Mouse (Mus musculus): ENCODE data around the gene Paqr4.

Gene Paqr4

DNA sequence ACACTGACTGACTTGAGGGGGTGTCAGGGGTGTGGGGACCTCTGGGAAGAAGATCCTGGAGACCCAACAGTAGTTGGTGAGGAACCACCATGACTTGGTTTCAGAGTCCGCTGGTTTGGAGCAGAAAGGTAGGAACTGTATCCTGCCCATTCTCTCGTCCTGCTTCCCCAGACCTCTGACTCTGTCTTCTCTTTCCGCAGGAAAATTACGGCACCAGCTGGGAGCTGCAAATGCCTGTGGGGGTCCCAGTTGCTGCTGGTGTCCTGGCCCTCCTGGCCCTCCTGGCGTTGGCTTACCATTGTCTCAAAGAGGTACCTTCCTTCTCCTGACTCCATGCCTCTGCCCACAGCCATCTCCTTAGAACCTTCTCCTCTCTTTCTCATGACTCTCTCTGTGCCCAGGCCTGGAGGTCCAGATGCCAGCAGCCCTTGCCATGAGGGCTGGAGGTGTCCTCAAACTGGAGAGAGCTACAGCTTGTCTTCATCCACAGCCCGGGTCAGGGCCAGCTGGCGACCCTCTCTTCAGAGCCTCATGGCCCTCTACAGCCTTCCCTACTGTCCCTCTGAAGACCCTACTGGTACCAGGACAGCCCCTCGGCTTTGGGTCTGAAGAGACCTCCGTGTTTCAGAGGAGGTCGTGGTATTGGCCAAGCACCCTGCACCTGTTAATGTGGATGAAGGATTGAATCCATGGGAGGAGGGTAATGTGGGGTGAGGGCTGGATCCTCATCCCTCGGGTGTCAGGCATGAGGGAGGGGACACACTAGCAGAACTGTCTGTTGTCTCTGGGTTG is 8.9 kb upstream of the Paqr4 start:
- no peak for DNase-seq (ENCODE audit: low read depth, low spot score)

DNA sequence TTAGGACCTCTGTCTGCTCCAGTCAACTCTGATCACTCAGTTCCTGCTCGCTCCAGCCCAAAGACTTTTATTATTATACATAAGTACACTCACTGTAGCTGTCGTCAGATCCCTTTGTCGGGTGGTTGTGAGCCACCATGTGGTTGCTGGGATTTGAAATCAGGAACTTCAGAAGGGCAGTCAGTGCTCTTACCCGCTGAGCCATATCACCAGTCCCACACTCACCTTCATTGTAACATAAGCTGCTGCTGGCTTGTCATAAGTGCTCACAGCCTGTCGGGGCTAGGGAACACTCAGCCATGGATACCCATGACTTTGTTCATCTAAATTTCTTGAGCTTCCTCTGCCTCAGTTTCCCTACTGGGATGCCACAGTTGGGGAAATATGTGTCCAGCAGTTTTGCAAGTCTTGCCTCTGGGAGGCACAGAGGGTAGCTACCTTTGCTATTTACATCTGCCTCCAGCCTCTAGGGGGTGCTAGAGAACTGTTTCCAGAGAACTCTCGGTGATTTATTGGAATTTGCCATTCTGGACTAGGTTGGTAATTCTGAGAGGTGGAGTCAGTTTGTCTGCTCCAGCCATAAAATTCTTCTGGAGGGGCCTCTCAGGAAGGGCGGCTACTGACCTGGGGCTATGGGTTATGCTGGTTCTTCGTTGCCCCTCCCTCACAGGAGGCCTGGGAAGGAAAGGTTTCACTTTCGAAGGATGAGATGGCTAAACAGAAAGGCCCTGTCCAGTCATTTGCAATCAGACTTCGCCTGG is 8.1 kb upstream of the Paqr4 start:
- peak; percentile 93 for DNase-seq (ENCODE audit: low read depth, low spot score)

DNA sequence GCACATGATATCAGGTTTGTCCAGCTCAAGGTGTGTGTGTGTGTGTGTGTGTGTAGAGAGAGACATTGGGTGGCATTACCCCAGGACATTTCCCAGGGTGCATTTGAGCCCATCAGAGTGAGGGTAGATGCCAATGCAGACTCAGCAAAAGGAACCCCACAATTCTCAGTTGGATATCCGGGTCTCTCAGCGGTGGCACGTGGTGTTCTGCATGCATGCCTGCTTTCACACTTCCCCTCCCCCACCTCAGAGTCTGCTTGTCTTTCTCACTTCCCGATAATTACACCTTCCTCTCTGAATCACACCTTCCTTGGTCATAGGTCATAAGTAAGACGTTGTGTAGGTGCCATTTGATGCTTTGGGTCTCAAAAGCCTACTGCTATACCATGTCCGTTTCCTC is 7.4 kb upstream of the Paqr4 start:
- no peak for DNase-seq (ENCODE audit: low read depth, low spot score)

DNA sequence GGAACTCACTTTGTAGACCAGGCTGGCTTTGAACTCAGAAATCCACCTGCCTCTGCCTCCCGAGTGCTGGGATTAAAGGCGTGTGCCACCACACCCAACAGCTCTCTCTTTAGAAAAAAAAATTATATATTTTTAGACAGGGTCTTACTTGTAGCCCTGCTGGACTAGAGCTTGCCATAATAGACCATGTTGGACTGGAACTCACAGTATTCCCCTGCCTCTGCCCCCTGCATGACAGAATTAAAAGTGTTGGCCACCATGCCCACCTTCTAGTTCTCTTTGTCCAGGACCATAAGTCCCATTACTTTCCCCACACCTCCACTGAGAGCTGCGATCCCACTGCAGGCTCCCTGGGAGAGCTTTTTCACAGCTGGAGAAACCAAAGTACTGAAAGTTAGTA is 6.8 kb upstream of the Paqr4 start:
- DNase-seq (ENCODE audit: low read depth, low spot score), result no peak

DNA sequence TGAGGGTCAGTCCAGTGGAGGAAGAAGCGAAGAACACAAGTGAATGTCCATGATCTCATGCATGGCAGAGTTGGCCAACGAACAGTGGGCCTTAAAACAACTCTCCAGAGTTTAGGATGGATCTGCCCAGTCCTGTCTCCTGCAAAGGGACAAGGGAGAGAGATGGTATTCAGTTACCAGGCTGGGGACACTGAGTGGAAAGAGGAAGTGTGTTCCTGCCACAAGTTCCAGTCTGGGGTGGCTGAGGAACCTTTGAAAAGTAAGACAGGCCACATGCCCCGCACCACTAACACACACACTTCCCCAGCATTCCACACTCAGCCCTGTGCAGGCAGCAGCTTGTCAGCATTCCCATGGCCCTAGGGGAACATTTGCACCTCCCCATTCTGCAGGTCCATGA is 6.1 kb upstream of the Paqr4 start:
- no peak for DNase-seq (ENCODE audit: low read depth, low spot score)

DNA sequence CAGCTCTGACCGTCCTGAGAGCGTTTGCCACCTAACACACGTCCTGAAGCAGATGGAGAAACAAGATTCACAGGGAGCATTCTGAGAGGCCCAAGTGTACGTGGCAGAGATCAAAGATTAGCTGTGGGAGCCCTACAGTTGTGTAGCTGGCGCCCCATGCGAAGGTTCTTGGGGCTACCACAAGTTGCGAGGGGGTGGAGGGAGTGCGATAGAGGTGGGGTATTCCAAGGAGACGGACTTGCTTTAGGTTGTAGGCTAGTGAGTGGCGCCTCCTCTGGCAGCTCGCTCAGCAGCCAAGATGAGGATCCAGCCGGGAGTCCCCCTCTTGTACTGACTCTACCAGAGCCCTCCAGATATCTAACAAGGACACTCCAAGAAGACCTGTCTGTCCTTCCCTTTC is 5.6 kb upstream of the Paqr4 start:
- peak; percentile 77 for DNase-seq (ENCODE audit: low read depth, low spot score)

DNA sequence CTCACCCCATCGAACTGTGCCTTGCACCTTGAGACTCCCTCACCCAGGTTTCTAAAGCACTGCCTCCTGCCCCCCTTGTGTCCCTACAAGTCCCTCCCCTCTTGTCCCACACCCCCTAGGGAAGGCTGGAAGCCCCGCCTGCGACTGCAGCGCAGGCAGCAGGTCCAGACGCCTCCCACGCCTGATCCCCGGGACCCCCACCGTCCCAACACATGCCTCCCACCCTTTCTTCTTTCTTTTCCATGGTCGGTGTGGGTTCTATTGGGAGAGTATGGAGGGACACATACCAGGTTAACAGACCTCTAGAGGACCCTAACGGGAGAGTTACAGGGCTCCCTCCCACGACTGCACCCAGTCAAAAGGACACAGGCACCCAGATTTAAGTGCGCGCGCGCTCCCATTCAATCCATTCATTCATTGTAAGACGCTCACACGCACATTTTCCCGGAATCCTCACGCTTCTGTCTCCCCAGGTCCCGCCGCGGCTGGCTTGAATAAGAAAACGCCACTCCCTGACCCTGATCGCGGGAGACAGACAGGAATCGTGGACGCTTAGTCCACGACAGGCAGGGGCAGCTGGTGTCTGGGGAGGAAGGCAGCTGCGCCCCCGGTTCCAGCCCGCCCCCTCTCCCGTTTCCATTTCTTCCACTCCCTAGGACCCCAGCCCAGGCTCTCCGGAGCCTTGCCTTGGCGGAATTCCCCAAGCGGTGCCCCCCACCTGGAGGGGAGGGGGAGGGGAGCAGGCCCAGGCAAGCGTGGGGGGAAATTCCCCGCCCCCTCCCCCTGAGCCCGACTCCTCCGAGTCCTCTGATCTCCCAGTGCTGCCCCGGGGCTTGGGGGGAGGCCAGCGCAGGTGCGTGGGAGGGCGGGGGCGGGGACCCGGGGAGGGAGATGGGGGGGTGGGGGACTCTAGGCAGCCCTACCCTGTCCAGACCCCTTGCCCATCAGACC is 4.9 kb upstream of the Paqr4 start, which contains the start of gene Kremen2:
Kremen2 (minus strand) TSS at position 533 of the 951 bp plus-strand sequence.
- peak; percentile 45 for DNase-seq (ENCODE audit: low read depth, low spot score)

DNA sequence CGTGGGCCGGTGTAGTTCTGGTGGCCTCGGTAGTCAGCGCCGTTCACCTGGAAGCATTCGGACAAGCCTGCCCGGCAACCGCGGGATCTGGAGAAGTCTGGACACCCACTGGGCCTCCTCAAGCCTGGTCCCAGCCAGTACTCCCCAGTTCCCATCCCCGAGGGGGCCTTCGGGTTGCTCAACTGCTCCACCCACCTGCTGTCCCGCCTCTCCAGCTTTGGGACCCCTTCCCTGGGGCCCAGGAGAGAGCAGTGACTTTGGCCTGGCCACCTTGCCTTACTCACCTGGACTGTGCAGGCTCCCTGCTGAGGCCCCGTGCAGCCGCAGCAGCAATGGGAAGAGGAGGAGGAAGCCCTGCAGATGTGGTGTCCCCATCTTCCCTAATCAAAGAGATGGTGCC is 4.0 kb upstream of the Paqr4 start:
- no peak for DNase-seq (ENCODE audit: low read depth, low spot score)

DNA sequence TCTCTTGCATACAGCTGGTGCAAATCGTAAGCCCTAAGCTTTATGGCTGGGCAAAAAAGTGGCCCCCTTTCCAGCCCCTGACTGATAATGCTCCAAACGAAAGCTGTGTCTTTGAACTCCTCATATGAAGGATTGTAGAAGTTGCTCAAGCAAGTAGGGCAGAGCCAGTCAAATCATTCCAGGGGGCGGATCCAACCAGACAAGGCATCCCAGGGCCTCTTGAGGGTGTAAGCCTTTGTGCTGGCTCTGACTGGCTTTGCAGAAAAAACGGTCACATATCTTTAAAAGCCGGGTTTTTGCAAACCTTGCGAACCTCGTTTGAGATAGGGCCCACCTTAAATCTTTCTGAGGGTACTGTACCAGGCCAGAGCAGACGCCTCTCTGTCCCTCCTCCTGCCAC is 3.4 kb upstream of the Paqr4 start:
- DNase-seq (ENCODE audit: low read depth, low spot score), result no peak

DNA sequence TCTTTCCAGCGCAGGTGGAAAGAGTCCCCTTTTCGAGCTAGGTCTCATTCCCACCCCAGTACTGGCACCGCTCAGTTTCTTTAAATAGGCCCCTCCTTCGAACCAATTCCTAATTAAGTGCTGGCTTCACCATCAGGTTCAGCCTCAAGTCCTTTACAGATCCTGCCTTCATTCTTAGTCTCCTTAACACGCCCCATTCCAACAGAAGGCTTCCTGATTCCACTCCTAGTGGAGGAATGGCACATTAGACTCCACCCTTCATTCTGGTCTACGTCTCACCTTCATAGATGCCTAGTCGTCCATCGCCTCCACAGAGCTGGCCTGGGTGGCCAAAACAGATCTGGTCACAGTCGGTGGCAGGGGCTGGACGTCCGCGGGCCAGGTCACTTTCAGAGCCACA is 2.3 kb upstream of the Paqr4 start:
- peak; percentile 69 for DNase-seq (ENCODE audit: low read depth, low spot score)

DNA sequence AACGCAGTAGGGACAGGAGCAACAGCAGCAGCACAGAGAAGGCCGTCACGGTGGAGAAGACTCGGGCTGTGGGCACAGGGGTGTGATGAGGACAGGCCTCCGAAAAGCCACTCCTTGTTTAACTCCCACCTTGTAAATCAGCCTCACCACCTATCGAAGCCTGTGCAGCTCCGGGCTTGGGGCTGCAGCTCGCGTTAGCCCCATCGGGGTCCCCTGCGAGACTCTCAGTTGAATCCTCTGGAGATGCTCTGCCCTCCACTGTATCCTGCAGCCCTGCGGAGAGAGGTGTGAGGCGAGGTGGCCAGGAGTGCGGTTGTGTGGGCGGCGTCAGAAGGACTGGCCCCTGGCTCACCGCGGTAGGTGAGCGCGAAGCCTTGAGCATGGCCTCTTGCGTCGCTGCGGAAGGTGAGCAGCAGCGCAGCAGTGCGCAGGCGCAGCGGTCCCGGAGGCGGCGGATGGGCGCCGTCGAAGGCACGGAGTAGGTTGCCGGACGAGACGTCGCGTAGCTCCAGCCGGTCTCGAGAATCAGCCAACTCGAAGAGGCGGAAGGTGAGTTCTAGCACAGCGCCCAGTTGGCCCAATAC is 1.6 kb upstream of the Paqr4 start:
- DNase-seq (ENCODE audit: low read depth, low spot score), result peak; percentile 53

DNA sequence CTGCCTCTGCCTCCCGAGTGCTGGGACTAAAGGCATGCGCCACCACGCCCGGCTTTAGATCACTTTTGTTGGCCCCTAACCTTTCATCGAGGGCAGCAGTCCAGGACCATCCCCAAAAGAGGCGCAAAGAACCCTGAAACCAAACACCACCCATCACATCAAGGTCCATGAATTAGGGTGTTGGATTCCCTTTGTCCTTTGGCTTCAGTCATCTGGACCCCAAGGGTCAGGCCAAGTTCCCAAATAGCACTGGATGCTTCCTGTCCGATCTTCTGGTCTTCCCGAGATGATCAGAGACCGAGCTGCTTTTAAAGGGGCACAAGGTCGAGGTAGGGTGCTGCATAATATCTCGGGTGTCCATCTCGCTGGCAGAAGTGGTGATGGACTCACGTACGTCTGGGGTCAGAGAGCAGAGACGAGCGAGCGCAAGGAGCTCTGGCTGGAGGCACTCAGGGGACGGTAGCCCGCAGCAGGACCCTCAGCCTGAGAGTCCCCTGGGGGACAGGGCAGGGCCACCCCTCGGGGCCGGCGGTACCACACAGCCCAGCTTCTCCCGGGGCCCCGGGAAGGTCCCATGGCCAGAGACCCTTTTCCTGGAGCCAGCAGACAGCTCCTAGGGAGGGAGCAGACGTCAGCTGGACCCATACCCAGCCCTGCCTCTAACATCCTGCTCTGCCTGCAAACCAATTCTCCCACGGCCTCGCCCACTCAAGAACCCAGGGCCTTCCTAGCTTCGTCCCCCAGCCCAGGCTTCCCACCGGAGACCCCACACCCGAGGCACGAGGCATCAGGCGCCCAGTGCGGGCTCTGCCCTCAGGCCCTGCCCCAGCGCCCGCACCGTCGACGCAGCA is 917 bp upstream of the Paqr4 start:
- no peak for DNase-seq (ENCODE audit: low read depth, low spot score)

DNA sequence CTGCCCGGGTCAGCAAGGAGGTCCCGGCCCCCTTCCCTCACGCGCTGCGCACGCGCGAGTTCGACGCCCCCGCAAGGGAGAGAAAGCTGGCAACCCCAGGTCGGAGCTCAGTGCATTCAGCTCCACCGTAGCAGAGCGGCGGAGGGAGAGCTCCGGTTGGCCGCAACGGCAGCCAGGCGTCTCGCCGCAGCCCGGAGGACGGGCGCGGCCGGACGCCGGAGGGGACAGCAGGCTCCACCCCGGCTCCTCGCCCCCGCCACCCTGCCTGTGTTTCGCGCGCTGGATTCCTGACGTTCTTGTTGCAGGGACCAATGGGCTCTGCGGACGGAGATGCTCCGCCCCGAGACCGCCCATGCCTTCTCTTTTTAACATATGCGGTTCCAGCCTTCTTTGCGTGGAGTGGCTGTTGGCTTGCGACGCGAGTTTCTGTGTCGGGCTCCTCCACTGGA is 507 bp downstream of the Paqr4 start:
- peak; percentile 91 for DNase-seq (ENCODE audit: low read depth, low spot score)

DNA sequence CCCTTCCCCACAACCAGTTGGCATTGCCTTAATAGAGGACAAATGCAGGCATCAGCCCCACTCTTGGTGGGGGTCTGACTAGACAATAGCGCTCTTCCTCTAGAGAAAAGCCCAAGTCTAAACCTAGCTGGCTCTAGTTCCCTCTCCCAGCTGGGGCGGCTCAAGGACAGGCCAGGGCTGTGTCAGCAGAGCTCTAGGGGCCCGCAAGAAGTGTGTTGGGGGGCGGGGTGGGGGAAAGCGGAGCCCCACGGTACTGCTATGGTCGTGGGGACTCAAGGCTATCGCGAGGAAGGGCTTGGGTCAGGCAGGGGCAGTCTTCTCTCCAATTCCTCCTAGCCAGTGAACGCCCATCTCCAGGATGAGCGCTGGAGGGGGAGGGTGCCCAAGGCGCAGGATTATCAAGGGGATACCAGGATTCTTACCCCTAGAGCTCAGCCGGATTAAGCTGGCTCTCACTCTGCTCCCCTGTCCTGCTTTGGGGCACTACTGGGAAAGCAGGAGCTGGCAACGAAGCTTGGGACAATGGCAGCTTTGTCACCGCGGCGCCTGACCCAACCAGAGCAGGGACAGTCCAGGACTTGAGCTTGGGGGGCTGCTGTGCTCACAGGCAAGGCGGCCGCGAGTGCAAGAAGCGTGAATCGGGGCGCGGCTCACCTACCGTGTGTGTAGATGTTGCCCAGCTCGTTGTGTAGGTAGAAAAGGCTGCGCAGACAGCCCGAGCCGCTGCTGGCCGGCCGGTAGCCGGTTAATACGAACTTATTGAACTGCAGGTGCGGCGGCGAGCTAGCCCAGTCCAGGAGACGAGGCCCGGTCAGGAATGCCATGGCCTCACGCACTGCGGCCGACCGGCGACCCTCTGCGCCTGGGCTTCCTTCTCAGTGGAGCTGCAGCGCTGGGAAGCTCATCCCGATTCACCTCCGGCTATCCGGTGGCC is 1.2 kb downstream of the Paqr4 start:
- DNase-seq (ENCODE audit: low read depth, low spot score), result peak; percentile 37

DNA sequence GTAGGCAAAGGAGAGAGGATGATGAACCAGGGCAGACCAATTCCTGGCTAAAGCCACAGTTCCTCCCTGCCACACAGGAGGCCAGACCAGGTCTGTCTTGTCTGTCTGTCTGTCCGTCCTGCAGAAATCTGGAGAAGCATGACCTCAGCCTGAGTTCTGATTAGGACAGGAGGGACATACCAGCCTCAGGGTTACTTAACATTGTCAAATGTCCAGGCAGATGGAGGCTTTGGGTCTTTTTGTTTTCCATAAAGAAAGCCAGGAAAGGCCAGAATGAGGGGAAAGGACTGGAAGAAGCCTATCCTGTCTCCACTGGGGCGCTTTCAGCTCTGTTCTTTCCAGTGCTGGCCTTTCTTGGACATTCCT is 1.8 kb downstream of the Paqr4 start:
- DNase-seq (ENCODE audit: low read depth, low spot score), result no peak

DNA sequence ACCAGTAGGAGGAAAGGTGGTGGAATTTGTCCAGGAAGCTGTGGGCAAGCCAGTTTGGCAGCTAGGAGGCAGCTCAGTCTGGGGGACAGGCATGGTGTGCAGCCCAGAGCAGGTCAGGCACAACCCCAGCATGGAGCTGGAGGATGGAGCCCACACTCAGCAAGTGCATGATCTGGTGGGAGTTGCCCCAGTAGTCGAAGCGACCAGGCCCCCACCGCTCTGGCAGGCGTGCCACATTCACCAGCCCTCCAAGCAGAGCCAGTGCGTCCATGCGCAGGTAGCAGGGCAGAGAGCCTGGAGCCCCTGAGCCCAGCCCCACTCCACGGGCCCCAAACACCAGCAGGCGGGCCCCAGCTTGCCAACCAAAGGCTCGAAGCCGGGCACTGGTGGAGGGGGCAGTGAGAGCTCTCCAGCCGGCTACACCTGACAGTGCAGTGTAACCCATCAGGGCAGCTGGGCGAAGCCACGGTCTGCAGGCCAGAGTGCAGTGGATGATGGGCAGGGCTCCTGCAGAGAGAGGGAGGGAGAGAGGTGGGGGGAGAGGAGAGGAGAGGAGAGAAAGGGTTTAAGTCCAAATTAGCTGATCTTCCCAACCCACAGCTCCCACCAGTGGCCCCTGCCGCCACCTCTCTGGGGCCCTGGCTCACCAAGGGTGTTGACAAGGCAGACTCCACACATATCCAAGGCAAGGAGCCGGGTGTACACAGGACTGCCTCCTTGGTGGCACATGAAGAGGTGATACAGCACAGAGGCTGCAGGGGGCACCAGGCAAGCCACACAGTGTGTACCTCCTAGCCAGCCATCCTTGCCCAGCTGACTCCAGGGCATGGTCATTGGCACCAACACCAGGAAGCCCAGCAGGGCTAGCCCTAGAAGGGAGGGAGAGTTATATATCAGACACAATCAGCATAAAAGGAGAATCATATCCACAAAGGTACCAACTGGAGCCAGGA is 2.9 kb downstream of the Paqr4 start:
- no peak for DNase-seq (ENCODE audit: low read depth, low spot score)

DNA sequence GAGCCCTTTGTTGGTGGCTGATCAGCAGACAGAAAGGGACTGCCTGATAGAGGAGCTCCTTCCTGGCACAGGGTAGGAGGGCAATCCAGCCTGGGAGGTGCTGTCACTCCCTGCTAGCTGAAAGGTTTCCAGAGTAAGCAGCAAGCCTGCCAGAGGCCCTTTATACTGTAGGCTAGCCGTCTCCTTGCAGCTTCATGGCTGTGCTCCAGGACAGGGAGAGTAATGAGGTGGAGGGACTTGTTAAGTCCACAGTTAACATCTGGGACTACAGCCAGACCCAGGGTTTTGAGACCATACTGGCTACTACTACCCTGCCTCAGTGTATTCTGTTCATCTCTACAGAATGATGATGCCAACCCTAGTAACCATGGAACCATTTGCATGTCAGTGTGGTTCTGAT is 6.3 kb downstream of the Paqr4 start:
- no peak for DNase-seq (ENCODE audit: low read depth, low spot score)

DNA sequence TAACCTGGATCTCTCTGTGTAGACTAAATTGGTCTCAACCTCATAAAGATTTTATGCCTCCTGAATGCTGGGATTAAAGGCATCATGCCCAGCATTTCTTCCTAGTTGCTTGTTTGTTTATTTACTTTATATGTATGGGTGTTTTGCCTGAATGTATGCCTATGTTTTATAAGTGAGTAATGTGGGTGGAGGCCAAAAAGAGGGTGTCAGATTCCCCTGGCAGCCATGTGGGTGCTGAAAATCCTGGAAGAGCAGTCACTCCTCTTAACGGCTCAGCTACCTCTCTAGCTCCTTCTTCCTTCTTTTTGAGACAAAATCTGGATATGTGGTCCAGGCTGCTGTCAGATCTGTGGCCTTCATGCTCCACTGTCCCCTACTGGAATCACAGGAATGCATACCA is 10.2 kb downstream of the Paqr4 start:
- no peak for DNase-seq (ENCODE audit: low read depth, low spot score)
